Mouse (Mus musculus) adrenal gland (tissue): ENCODE results near the gene Dctpp1.
"Not testable (repeated sequence)": the region's sequence is repeated elsewhere in the genome, so short reads cannot be mapped to it uniquely, and the experiment has no call there.

Source experiments
- intact Hi-C: fragments of 180-260 bp; cut with DNase I; formaldehyde crosslinking; loops from one replicate; pipeline ENCODE4 v1.15.1; 2025

Dctpp1 gene

GRCm38 (mm10) chr7:127271093-127271492 lies 10.6 kb upstream of the Dctpp1 start:
- intact Hi-C loops = no loop called here

- intact Hi-C loops = no loop called here
Measured at GRCm38 (mm10) chr7:127270666-127271065, 10.2 kb upstream of the Dctpp1 start.

- intact Hi-C loops = no loop called here
Measured at GRCm38 (mm10) chr7:127270256-127270655, 9.7 kb upstream of the Dctpp1 start.

GRCm38 (mm10) chr7:127263526-127263925 lies 3.0 kb upstream of the Dctpp1 start:
- intact Hi-C loops = no loop called here

GRCm38 (mm10) chr7:127262218-127262961 lies 1.9 kb upstream of the Dctpp1 start:
- intact Hi-C loops = no loop called here

GRCm38 (mm10) chr7:127259186-127259905 lies 1.2 kb downstream of the Dctpp1 start:
- intact Hi-C loops = no loop called here

- intact Hi-C loops = no loop called here
Measured at GRCm38 (mm10) chr7:127256518-127256917, 4.0 kb downstream of the Dctpp1 start.

- intact Hi-C loops = no loop called here
Measured at GRCm38 (mm10) chr7:127255965-127256364, 4.5 kb downstream of the Dctpp1 start.

GRCm38 (mm10) chr7:127255008-127255407 lies 5.5 kb downstream of the Dctpp1 start:
- intact Hi-C loops = no loop called here

- intact Hi-C loops = no loop called here
Measured at GRCm38 (mm10) chr7:127253821-127254769, 6.4 kb downstream of the Dctpp1 start.

GRCm38 (mm10) chr7:127253341-127253740 lies 7.2 kb downstream of the Dctpp1 start:
- intact Hi-C loops = no loop called here

GRCm38 (mm10) chr7:127252414-127252813 lies 8.1 kb downstream of the Dctpp1 start:
- intact Hi-C loops = no loop called here

GRCm38 (mm10) chr7:127250511-127250910 lies 10.0 kb downstream of the Dctpp1 start:
- intact Hi-C loops = not testable (repeated sequence)

- intact Hi-C loops = no loop called here
Measured at GRCm38 (mm10) chr7:127244658-127245510, 15.6 kb downstream of the Dctpp1 start.

- intact Hi-C loops = no loop called here
Measured at GRCm38 (mm10) chr7:127243870-127244657, 16.4 kb downstream of the Dctpp1 start, which contains the start of gene Zfp771. TSS of gene Zfp771 (plus strand) at chr7:127244274.

- intact Hi-C loops = no loop called here
Measured at GRCm38 (mm10) chr7:127243361-127243867, 17.1 kb downstream of the Dctpp1 start.

GRCm38 (mm10) chr7:127234777-127235176 lies 25.7 kb downstream of the Dctpp1 start:
- intact Hi-C loops = no loop called here

GRCm38 (mm10) chr7:127233765-127234164 lies 26.7 kb downstream of the Dctpp1 start:
- intact Hi-C loops = no loop called here

- intact Hi-C loops = no loop called here
Measured at GRCm38 (mm10) chr7:127233368-127233749, 27.1 kb downstream of the Dctpp1 start.
